Mouse (Mus musculus): ENCODE results near the gene Acox2. TPM values are rescaled to one million over a fixed set of nuclear protein-coding genes. Genes with fewer than 3 reads are reported as not detected.
A peak's percentile ranks its signal among the peaks of the same experiment; 100 is the strongest.

Acox2 gene
- total and polyA plus RNA-seq, 2 experiments from 2014 or later, result 0.10 to 0.44 TPM

DNA sequence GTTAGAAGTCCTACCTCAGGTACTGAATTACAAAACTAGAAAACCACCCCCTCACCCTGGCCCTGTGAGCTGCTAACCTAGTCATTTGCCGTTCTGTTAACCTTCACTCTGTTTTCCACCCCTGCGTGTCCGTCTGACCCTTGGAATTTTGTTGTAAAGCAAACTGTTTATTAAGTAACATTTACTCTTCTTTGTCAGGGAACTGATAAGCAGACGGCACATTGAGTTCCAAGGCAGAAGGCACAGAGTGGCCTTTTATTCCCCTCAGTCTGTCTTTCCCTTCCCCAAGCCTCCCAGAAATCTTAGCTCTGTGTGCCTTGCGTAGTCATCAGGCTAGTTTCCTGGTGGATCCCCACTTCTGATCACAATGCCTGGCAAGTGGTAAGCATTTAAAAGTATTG is 14.9 kb downstream of the Acox2 start:
- 90% methylated on average over 5 of the region's 5 CpGs for WGBS
- TF ChIP-seq CTCF (IDR thresholded peaks at IDR 0.05), result no peak
- no peak overlapping the region for H3K27ac ChIP-seq (ENCODE audit: low read depth, low read length)

DNA sequence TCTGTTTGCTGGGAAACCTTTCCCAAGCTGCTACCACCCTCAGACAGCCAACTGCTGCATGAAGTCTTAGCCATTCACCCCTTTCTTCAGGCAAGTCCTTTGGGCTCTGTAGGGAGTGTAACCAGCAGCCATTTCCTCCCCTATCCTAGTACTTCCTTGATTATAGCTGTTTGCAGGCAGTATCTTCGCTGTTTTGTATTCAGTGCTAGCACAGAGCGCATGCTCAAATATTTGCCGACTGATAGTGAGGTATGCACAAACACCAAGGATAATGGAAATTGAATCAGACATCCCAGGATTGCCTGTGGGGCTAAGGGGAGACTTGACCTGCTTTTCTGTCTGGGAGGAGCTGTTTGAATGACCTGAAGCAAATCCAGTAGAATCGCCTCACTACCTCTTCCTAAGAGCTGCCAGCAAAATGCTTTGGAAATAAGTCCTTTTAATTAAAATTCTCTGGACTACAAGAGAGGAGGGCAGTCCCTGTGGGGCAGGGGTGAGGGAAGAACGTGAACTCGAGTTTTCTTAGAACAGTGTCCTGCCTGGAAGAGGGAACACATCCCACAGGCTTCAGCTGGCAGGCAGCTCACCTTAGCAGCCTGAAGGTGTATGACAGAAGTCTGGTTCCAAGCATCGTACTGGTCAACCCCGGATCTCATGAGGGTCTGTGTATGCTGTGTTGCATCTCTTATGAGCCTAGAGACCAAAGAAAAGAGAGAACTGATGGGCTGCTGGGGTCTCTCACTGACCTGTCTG is 15.8 kb downstream of the Acox2 start:
- H3K4me1 ChIP-seq (ENCODE audit: insufficient read depth, low read length), result no peaks in the 10 kb centered on the region
- no peaks in the 10 kb centered on the region for H3K9me3 ChIP-seq (ENCODE audit: low read length)
- peak; percentile 19 for DNase-seq (ENCODE audit: low spot score)
- H3K27me3 ChIP-seq (ENCODE audit: insufficient read depth, low read length), result no peaks in the 10 kb centered on the region
- TF ChIP-seq CTCF (IDR thresholded peaks at IDR 0.05), result no peak
- H3K9ac ChIP-seq (replicated peaks; ENCODE audit: low read length, poor library complexity, severe bottlenecking), result 0 out of 2 replicates have a peak overlapping the region, but pooled peaks have one; percentile 24
- peak overlapping the region; percentile 44; the same call in 1 of the 2 replicates for H3K27ac ChIP-seq (ENCODE audit: low read depth, low read length)
- 45% methylated on average over 8 of the region's 8 CpGs for WGBS
- H3K36me3 ChIP-seq (ENCODE audit: insufficient read depth, low read length), result no peaks in the 10 kb centered on the region
- no peak overlapping the region for H3K4me3 ChIP-seq (ENCODE audit: low read depth, low read length)
- peak; percentile 51 for ATAC-seq (ENCODE audit: low FRiP score)
- no peak overlapping the region for H3K4me2 ChIP-seq (ENCODE audit: low read depth, low read length, poor library complexity, severe bottlenecking)

More for the DNA sequence above, 14.9 kb downstream of the Acox2 start:
- H3K4me1 ChIP-seq (ENCODE audit: insufficient read depth, low read length), result no peaks in the 10 kb centered on the region
- no peaks in the 10 kb centered on the region for H3K9me3 ChIP-seq (ENCODE audit: low read length)
- H3K36me3 ChIP-seq (ENCODE audit: insufficient read depth, low read length), result no peaks in the 10 kb centered on the region
- H3K4me2 ChIP-seq (ENCODE audit: low read depth, low read length, poor library complexity, severe bottlenecking), result no peak overlapping the region
- no peak for DNase-seq (ENCODE audit: low spot score)
- ATAC-seq (ENCODE audit: low FRiP score), result no peak
- H3K27me3 ChIP-seq (ENCODE audit: insufficient read depth, low read length), result no peaks in the 10 kb centered on the region
- no peak overlapping the region for H3K9ac ChIP-seq (replicated peaks; ENCODE audit: low read length, poor library complexity, severe bottlenecking)
- no peak overlapping the region for H3K4me3 ChIP-seq (ENCODE audit: low read depth, low read length)

DNA sequence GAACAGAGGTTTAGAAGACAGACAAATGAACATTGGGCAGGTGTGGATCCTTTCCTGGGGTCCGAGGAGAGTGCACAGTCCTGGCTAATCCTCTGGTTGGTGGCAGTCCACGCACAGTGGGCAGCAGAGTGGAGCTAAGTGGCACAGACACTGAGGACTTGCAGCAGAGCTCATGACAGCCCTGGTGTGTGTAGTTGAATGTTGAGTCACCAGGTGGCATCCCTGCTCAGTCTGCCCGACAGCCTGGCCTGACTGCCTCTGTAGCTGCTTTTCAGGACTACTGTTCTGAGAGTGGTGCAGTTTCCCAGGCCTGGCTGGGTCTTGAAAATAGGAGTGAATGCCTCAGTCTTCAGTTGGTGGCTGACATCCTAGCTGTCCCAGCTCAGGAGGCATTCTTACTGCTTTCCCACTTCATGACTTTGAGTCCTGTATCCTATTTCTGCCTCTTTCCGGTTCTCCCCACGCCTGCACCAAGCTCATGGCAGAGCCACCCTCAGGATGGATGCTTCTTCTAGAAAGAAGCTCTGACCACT is 16.7 kb downstream of the Acox2 start:
- DNase-seq (ENCODE audit: low spot score) (peak; percentile 66), ATAC-seq (ENCODE audit: low FRiP score) (peak; percentile 84)
- Histone ChIP-seq H3K4me2 (ENCODE audit: low read depth, low read length, poor library complexity, severe bottlenecking) (no peak overlapping the region), H3K9me3 (ENCODE audit: low read length) (no peaks in the 10 kb centered on the region), H3K27me3 (ENCODE audit: insufficient read depth, low read length) (no peaks in the 10 kb centered on the region), H3K4me1 (ENCODE audit: insufficient read depth, low read length) (no peaks in the 10 kb centered on the region), H3K4me3 (ENCODE audit: low read depth, low read length) (no peak overlapping the region), H3K36me3 (ENCODE audit: insufficient read depth, low read length) (no peaks in the 10 kb centered on the region), H3K9ac (replicated peaks; ENCODE audit: low read length, poor library complexity, severe bottlenecking) (0 out of 2 replicates have a peak overlapping the region, but pooled peaks have one; percentile 24), H3K27ac (ENCODE audit: low read depth, low read length) (peak overlapping the region; percentile 44; the same call in 1 of the 2 replicates)
- TF ChIP-seq CTCF (IDR thresholded peaks at IDR 0.05), result peak; percentile 74
- 58% methylated on average over 5 of the region's 5 CpGs for WGBS

DNA sequence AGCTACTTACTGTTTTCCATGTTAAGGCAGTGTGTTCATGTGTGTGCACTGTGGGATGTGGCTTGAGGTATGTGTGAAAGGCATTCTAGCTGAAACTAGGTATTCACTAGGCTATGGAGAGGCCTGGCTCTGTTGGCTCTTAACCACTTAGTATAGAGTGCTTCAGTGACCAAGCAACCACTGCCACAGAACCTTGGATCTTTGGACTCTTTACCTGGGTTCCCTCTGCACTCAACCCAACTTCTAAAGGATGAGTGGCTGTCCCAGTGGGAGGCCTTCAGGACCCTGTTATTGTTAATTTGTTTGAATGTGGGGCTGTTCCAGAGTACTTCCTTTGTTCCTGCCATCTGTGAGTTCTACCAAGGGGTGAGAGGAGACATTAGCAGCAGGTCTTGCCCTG is 17.3 kb downstream of the Acox2 start:
- DNase-seq (ENCODE audit: low spot score), result no peak
- H3K9ac ChIP-seq (replicated peaks; ENCODE audit: low read length, poor library complexity, severe bottlenecking), result no peak overlapping the region
- no peaks in the 10 kb centered on the region for H3K27me3 ChIP-seq (ENCODE audit: insufficient read depth, low read length)
- H3K4me3 ChIP-seq (ENCODE audit: low read depth, low read length), result no peak overlapping the region
- TF ChIP-seq CTCF (IDR thresholded peaks at IDR 0.05), result no peak
- no peaks in the 10 kb centered on the region for H3K4me1 ChIP-seq (ENCODE audit: insufficient read depth, low read length)
- H3K9me3 ChIP-seq (ENCODE audit: low read length), result no peaks in the 10 kb centered on the region
- H3K4me2 ChIP-seq (ENCODE audit: low read depth, low read length, poor library complexity, severe bottlenecking), result no peak overlapping the region
- H3K36me3 ChIP-seq (ENCODE audit: insufficient read depth, low read length), result no peaks in the 10 kb centered on the region
- no peak for ATAC-seq (ENCODE audit: low FRiP score)
- no peak overlapping the region for H3K27ac ChIP-seq (ENCODE audit: low read depth, low read length)

DNA sequence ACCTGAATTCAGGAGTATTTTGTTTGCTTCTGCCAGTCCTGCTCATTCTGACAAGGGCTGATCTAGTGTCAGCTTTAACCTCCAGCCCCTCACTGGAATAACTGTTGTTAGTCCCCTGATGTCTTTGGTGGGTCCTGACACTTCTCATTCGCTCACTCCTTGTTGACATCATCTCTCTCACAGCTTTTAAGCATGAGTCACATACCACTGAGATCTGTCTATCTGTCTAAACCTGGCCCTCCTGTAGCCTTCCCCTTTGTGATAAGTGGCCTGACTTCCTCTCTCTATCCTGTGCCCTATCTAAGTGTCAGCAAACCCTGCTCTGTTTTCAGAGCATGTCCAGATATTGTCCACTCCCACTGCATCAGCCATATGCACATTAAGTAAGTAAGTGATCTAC is 25.9 kb downstream of the Acox2 start:
- Histone ChIP-seq H3K27ac (ENCODE audit: low read depth, low read length) (no peak overlapping the region), H3K9me3 (ENCODE audit: low read length) (no peaks in the 10 kb centered on the region), H3K4me1 (ENCODE audit: insufficient read depth, low read length) (no peaks in the 10 kb centered on the region), H3K4me3 (ENCODE audit: low read depth, low read length) (no peak overlapping the region), H3K4me2 (ENCODE audit: low read depth, low read length, poor library complexity, severe bottlenecking) (no peak overlapping the region), H3K9ac (replicated peaks; ENCODE audit: low read length, poor library complexity, severe bottlenecking) (no peak overlapping the region), H3K36me3 (ENCODE audit: insufficient read depth, low read length) (no peaks in the 10 kb centered on the region), H3K27me3 (ENCODE audit: insufficient read depth, low read length) (no peaks in the 10 kb centered on the region)
- no peak for TF ChIP-seq CTCF (IDR thresholded peaks at IDR 0.05)
- ATAC-seq (ENCODE audit: low FRiP score), result no peak
- DNase-seq (ENCODE audit: low spot score), result no peak
- 67% methylated on average over 1 of the region's 1 CpGs for WGBS

DNA sequence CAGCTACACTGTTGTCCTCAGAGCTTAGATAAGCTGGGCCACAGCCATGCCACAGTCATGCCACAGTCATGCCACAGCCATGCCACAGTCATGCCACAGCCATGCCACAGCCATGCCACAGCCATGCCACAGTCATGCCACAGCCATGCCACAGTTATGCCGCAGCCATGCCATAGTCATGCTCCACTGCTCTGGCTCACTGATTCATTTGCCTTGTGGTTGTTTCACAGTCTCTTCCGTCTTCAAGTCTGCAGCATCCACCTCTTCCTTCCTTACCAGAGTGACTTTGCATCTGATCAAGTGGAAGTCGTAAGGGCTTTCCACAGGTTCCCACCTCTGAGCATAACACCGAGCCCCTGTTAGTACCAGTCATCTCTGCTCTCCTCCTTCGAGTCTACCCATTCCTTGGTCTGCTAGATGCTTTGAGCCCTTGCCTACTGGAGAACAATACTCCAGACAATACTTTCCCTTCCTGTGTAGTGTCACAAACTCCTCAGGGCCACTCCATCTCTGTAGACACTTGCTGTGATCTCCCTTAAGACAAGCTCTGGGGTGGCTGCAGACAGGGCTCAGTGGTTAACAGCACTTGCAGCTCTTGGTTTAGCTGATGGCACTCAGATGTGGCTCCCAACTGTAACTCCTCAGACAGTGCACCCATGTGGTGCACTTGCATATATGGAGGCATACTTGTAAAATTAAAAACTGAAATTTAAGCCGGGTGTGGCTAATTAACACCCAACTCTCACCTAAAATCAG is 26.8 kb downstream of the Acox2 start:
- no peak overlapping the region for H3K27ac ChIP-seq (ENCODE audit: low read depth, low read length)
- H3K9me3 ChIP-seq (ENCODE audit: low read length), result no peaks in the 10 kb centered on the region
- H3K4me1 ChIP-seq (ENCODE audit: insufficient read depth, low read length), result no peaks in the 10 kb centered on the region
- ATAC-seq (ENCODE audit: low FRiP score) (no peak), DNase-seq (ENCODE audit: low spot score) (no peak)
- TF ChIP-seq CTCF (IDR thresholded peaks at IDR 0.05), result no peak
- no peaks in the 10 kb centered on the region for H3K27me3 ChIP-seq (ENCODE audit: insufficient read depth, low read length)
- no peak overlapping the region for H3K4me2 ChIP-seq (ENCODE audit: low read depth, low read length, poor library complexity, severe bottlenecking)
- H3K4me3 ChIP-seq (ENCODE audit: low read depth, low read length), result no peak overlapping the region
- no peaks in the 10 kb centered on the region for H3K36me3 ChIP-seq (ENCODE audit: insufficient read depth, low read length)
- no peak overlapping the region for H3K9ac ChIP-seq (replicated peaks; ENCODE audit: low read length, poor library complexity, severe bottlenecking)
- WGBS, result 88% methylated on average over 6 of the region's 6 CpGs
